Mouse (Mus musculus) embryo, embryonic 9.5 days (tissue): ENCODE measurements around the gene Slc7a6os.

Experiments used
- DNase-seq: peaks from one replicate; pipeline ENCODE4 v3.0.0-alpha.2; 2017; ENCODE audit errors: extremely low spot score

Gene Slc7a6os

DNA sequence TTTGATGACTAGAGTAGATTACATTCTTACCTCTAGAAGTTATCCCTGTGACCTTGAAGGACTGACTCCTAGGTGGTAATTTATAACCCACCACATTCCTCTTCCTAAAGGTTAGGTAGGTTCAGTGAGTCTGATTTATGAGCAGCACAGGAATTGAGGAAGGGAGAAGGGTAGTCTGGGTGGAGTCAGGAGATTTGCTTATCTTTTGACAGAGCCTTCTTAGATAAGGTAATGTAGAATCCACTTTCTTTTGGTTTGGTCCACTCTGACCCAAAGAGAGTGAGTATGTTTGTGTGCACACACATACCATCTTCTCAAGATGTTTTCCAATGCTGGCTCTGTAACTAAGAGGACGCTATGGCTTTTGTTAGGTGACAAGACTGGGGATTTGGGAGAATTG lies 33.1 kb downstream of the Slc7a6os start:
- no peak for DNase-seq

DNA sequence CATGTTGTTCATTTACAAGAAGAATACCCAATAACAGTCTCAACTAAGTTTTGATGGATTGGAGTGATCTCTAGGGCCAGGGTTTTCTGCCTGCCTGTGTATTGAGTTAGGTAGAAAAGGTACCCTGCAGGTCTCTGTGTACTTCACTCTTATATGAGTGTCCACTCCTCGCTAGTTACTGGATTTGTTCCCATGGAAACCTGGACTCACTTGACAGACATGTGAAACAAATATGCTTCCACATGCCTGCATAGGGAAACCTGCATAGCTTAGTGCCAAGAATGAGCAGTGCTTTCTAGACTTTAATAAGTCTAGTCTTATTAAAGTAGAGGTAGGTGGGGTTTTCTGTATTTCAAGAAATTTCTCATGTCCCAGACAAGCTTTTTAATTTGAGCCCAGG lies 33.8 kb downstream of the Slc7a6os start:
- DNase-seq: no peak

DNA sequence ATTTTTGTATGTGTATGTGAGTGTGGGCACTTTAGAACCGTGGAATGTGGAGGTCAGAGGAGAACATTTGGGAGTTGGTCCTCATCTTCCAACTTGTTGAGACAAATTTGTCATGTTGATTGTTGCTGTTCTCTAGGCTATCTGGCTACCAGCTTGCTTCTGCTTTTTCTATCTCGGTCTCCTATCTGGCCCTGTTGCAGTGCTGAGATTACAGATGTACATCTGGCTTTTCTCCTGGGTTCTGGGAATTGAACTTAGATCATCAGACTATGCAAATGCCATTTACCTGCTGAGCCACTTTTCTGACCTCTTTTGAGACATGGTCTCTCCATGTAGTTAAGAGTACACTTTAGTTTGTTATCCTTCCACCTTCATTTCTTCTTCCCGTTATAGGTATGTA lies 37.2 kb downstream of the Slc7a6os start:
- DNase-seq: no peak

DNA sequence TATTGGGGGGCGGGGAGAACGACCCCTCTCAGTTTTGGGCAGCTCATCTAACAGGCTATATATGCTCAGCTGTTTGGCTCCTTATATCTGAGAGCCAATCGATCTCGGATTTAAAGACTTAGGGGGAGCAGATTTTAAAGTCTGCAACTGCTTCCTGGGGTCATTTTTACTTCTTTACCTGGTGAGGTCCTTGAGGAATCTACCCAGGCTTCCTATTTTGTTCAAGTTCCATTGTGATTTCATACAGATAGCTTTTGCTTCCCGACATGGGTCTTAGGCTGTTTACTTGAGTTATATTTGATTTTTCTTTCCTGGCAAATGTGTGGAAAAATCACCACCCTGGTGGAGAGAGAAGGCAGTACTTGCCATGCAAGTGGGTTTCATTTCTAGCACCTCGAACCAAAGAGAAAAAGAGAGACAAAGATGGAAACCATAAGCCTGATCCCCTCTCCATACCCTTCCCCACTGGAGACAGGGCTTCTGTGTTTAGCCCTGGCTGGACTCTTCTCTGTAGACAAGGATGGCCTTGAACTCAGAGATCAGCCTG lies 40.7 kb downstream of the Slc7a6os start:
- no peak for DNase-seq

DNA sequence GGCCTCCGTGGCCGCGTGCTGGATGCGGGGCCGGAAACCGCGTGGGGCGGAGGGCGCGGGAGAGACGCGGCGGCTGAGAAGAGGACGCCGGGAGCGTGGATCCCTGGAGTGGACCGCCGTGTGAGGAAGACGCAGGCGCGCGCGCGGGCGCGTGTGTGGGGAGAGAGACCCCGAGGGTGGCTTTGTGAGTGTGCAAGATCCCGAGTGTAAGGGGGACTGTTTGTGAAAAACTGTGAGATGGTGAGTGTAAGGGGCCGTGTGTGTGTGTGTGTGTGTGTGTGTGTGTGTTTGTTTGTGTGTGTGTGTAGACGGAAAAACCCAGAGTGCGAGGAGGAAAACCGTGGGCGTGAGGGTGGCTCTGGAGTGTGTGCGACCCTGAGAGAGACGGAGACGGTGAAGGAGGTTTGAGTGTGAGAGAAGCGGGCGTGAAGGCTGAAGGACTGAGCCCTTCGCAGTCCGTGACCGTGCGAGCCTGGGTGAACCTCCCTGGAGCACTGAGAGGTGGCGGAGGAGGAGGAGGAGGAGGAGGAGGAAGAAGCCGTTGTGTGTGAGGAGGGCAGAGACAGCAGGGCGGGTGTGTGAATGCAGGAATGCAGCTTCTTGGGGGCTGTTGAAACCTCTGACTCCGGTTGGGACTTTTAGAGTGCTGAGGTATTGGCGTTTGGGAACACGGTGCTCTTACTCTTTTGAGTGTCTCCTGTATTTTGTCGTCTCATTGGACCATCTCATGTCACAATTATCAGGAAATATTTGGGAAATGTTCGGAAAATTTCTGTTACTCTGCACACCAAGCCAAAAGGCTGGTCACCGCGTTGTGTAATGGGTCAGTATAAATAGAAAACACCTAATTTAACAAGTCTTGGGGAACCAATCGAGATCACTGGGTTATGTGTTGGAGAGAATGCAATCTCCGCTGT lies 41.5 kb downstream of the Slc7a6os start:
- peak; percentile 64 for DNase-seq

DNA sequence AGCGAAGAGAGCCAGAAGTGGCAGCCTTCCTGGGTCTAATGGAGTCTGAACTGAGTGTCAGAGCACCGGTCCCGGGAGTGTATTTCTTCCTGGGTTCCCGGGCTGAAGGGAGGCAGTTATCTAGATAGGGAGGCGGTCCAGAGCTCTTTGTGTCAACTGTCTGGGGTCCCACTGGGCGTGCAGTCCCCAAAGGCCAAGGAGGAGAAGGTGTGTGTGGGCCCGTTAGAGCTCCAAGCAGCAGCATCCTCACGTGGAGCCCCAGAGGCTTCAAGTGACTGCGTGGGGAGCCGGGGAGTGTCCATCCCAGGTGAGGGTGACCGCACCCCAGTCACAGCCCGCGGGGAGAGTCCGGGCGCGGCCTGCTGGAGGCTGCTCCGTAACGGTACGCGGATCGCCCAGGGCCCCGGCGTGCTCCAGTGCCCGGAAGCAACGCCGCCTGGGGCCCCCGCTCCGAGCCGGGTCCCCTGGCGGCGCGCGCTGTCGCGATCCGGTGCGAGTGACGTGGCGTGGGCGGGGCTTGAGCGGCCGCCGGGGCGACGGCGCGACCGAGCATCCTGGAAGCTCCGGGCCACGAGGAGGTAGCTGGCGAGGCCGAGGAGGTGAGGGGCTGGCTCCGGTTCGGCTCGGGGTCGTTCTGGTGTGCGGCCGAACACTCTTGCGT lies 42.2 kb downstream of the Slc7a6os start, which contains the start of gene Slc7a6:
Slc7a6 (plus strand) TSS at position 502 of the 661 bp plus-strand sequence.
- DNase-seq: peak; percentile 87

DNA sequence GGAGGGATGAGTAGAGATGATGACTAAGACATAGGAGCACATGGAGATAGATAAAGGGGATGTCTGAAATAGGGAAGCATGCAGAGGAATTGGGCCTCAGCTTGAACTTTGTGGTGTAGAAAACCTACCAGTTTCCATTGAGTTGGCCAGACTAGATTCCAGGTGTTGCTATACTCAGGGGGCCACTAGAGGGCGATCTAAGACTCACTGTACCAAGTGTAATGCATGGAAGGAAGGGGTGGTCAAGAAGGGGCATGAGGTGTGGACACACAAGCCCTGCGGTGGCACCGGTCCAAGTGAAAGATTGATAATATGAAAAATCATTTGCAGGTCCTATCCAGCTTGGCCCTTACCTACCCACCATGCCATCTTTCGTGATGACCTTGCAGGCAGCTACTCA lies 45.3 kb downstream of the Slc7a6os start:
- peak; percentile 70 for DNase-seq

DNA sequence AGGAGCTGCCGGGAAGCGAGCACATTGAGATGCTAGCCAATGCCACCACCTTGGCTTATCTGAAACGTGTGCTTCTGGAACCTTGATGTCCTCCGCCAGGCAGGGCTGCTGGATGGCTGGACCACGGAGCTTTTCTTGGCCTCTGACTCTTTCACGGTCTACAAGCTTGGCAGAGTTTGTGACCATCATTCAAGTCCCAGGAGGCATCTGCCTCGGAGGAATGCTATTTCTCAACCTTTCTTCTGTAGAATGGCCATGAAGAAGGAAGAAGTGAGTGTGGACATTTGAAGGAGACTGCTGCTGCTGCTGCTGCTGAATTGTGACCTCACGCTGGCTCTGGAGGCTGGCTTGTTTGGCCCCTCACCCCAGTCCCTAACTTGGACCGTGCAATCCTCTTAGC lies 47.5 kb downstream of the Slc7a6os start:
- no peak for DNase-seq

DNA sequence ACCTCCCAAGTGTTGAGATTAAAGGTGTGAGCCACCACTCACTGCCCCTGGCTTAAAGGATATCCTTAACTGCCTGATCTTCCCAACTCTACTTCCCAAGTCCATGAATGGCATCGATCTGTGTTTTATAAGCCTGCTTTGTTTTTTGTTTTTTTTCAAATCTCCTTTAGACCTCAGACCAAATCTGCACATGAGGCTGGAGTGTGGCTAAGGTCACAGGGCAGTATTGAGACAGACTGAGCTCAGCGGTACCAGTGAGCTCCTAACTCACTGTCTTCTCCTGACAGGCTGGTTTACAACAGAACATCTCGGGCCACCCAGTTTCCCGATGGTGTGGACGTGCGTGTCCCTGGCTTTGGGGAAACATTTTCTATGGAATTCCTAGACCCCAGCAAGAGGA lies 50.9 kb downstream of the Slc7a6os start:
- no peak for DNase-seq

DNA sequence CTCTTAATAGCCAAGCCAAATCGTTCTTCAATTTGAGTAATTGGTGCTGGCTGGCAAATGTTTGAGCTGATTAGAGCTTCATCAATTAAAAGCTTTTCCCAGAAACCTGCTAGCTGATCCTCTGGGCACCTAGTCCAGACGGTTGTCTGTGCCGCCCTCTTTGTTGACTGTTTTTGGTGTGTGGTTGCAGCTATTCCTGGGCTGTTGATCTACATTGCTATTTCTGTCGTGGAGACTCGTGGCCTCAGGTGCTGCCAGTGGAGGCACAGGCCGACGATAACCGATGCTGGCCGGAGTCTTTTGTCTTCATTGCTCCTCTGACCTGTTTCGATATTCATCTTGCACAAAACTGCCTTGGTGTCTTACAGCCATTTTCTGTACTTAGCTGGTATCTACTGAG lies 52.4 kb downstream of the Slc7a6os start:
- no peak for DNase-seq

DNA sequence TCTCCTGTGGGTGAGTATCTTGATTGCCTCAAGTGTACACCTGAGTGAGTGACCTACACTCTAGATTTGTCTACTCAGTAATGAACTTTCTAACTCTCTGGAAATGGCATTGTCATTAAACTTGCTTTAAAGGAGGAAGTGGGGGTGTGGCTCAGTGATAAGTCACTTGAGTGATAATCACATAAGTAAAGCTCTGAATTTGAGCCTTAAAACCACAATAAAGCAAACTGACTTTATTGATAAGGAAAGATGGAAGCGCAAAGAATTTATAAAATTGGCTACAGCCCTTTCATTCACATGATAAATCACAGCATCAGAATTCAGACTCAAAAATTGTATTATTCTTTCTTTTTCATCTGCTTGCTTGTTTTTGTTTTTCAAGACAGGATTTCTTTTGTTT lies 53.3 kb downstream of the Slc7a6os start:
- DNase-seq: no peak

DNA sequence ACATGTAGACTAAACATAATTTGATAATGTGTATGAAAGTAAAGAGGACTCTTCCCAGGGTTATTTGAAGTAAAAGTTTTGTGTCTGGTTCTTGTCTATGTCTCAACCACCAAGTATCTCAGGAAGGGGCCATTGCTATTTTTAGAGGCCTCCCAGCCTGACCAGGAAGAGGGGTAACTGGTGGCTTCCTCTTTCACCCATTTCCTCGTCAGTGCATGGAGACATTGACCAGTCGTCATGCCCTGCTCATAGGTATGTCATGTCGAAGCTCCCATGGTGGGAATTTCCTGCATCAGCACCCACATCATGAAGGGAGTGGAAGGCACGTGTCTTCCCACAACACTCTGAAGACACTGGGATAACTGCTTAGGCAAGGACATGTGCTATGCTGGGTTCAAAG lies 57.9 kb downstream of the Slc7a6os start:
- DNase-seq: no peak

DNA sequence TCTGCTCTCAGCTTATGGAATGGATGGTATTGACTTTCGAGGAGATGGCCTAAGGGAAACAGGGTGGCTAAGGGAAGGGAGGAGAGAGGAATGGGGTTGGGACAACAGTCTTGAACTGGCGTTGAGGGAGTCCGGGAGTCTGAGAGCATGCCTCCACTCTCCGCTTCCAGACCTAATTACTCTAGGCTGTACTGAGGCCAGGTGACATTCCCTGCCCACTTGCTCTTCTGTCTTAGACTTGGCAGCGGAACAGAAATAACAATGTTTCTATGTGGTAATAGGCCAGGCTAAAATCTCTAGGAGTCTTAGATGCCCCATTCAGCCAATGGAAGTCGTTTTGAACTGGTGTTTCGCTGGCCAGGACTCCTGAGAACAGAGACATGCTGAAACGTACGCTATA lies 59.7 kb downstream of the Slc7a6os start:
- DNase-seq: no peak
